Mouse (Mus musculus): ENCODE data around the gene Klhl34. TPM values are rescaled to one million over a fixed set of nuclear protein-coding genes. Genes with fewer than 3 reads are reported as not detected.

Klhl34 gene
- 0.03 TPM in 1 of 2 replicates, not detected in the other for polyA plus RNA-seq (2012; rRNA removed)

DNA sequence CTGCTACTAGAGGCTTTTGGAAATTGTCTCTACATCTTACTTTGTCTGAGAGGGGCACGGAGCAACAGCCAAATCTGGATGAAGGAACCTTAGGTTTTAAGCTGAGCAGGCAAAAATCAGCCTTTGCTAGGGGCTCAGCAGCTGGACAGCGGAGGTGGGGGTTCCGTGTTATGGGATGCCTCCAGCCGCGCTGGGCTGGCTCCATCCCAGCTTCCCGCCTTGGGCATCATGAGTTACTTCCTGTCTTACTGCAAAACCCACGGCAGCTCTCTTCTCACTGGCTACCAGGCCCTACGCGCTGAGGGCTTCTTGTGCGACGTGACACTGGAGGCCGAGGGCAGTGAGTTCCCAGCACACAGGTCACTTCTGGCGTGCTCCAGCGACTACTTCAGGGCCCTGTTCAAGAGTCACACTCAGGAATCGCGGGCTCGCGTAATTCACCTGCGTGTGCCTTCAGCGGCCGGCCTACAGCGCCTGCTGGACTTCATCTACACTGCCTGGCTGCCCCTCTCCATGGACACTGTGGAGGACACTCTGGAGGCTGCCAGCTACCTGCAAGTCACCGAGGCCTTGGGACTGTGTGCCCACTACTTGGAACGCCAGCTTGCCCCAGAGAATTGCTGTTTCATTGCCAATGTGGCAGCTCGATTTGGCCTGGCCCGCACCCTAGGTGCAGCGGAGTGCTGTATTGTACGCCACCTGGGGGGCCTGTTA lies at the start of gene Klhl34:
Gene Klhl34, plus strand, starts transcription at position 229 of the 714 bp plus-strand sequence.

Other genes with a start within 250 kb of the Klhl34 start
- gene Yy2, start 249.4 kb upstream of the Klhl34 start, polyA plus RNA-seq (2012; rRNA removed) = 0.83 and 1.1 TPM in 2 replicates
- gene Mbtps2, start 219.7 kb upstream of the Klhl34 start, polyA plus RNA-seq (2012; rRNA removed) = 45.3 and 45.9 TPM in 2 replicates
- 5.0 TPM in 1 of 2 replicates, not detected in the other for gene Smpx, start 119.5 kb upstream of the Klhl34 start, polyA plus RNA-seq (2012; rRNA removed)
- 10.6 and 12.7 TPM in 2 replicates for gene Cnksr2, start 224.9 kb downstream of the Klhl34 start, polyA plus RNA-seq (2012; rRNA removed)

All from central nervous system, embryonic 18 days (tissue).